Mouse (Mus musculus) MEL (cell line): ENCODE results near the gene Iqgap3. TPM values are rescaled to one million over a fixed set of nuclear protein-coding genes. Genes with fewer than 3 reads are reported as not detected.

ENCODE experiments used
- DNase-seq: peaks from one replicate; pipeline ENCODE4 v3.0.0; 2011; ENCODE audit warnings: low read depth, low spot score
- H3K27ac ChIP-seq: 2 replicates; pipeline ENCODE4 v1.5.1; 2012; ENCODE audit warnings: low read depth, mild to moderate bottlenecking, control low read depth, low read length, moderate library complexity; ENCODE audit not compliant: control insufficient read depth
- H3K27me3 ChIP-seq, 2 experiments: fragments of 150-350 bp in 1 of 2; sonication (generic) in 1 of 2; 2 replicates each; pipeline ENCODE4 v1.6.1; 2012; ENCODE audit warnings: low read length in 2 of 2, mild to moderate bottlenecking in 2 of 2, improper control_type of control experiment in 1 of 2, moderate library complexity in 1 of 2; ENCODE audit not compliant: insufficient read depth in 2 of 2, control insufficient read depth in 1 of 2
- H3K36me3 ChIP-seq, 2 experiments: 2 replicates each; pipeline ENCODE4 v1.6.1; 2012 to 2014; ENCODE audit warnings: low read length in 2 of 2, improper control_type of control experiment in 1 of 2, inconsistent platforms in 1 of 2, mild to moderate bottlenecking in 1 of 2; ENCODE audit not compliant: insufficient read depth in 2 of 2, control insufficient read depth in 1 of 2
- H3K4me1 ChIP-seq, 2 experiments: fragments of 150-350 bp in 1 of 2; sonication (generic) in 1 of 2; 2 replicates each; pipeline ENCODE4 v1.6.1; 2012; ENCODE audit warnings: low read length in 2 of 2, improper control_type of control experiment in 1 of 2, mild to moderate bottlenecking in 1 of 2; ENCODE audit not compliant: insufficient read depth in 2 of 2, control insufficient read depth in 1 of 2
- H3K4me3 ChIP-seq, 2 experiments: fragments of 150-350 bp in 1 of 2; sonication (generic) in 1 of 2; 2 replicates each; pipeline ENCODE4 v1.5.1; 2012; ENCODE audit warnings: low read depth in 2 of 2, low read length in 2 of 2, mild to moderate bottlenecking in 2 of 2, moderate library complexity in 2 of 2, control low read depth in 1 of 2, improper control_type of control experiment in 1 of 2; ENCODE audit not compliant: control insufficient read depth in 1 of 2, insufficient read depth in 1 of 2
- H3K79me2 ChIP-seq: 2 replicates; pipeline ENCODE4 v1.6.1; 2012; ENCODE audit warnings: mild to moderate bottlenecking, low read length, moderate library complexity; ENCODE audit not compliant: control insufficient read depth, poor library complexity, insufficient read depth
- H3K9ac ChIP-seq: 2 replicates; pipeline ENCODE4 v1.6.1; 2012; ENCODE audit warnings: low read depth, mild to moderate bottlenecking, control low read depth, low read length, moderate library complexity; ENCODE audit not compliant: control insufficient read depth, poor library complexity, severe bottlenecking
- H3K9me3 ChIP-seq: fragments of 150-350 bp; sonication (generic); replicated peaks from 2 replicates; pipeline ENCODE4 v1.6.1; 2012; ENCODE audit warnings: mild to moderate bottlenecking, low read length, improper control_type of control experiment, moderate library complexity; ENCODE audit not compliant: insufficient read depth
- BHLHE40 ChIP-seq: IDR thresholded peaks from 2 replicates; pipeline ENCODE4 v1.6.1; 2012; ENCODE audit warnings: low read depth, mild to moderate bottlenecking, inconsistent platforms, low read length, improper control_type of control experiment, borderline replicate concordance
- CHD1 ChIP-seq: IDR thresholded peaks from 2 replicates; pipeline ENCODE4 v1.6.1; 2012; ENCODE audit warnings: low read depth, mild to moderate bottlenecking, inconsistent platforms, low read length, improper control_type of control experiment
- CHD2 ChIP-seq: IDR thresholded peaks from 2 replicates; pipeline ENCODE4 v1.6.1; 2011; ENCODE audit warnings: low read length, improper control_type of control experiment
- CTCF ChIP-seq, 3 experiments: IDR thresholded peaks in 2 of 3; conservative IDR thresholded peaks in 1 of 3; 2 replicates each; pipeline ENCODE4 v1.5.1; 2011 to 2012; ENCODE audit warnings: low read length in 3 of 3, low read depth in 2 of 3, mild to moderate bottlenecking in 2 of 3, improper control_type of control experiment in 1 of 3, inconsistent platforms in 1 of 3, mixed read lengths in 1 of 3, moderate library complexity in 1 of 3; ENCODE audit not compliant: control insufficient read depth in 1 of 3, insufficient read depth in 1 of 3, poor library complexity in 1 of 3, severe bottlenecking in 1 of 3
- E2F4 ChIP-seq: IDR thresholded peaks from 2 replicates; pipeline ENCODE4 v1.6.1; 2011; ENCODE audit warnings: low read depth, low read length, improper control_type of control experiment, borderline replicate concordance
- ELF1 ChIP-seq: IDR thresholded peaks from 2 replicates; pipeline ENCODE4 v1.6.1; 2014; ENCODE audit warnings: low read depth, mild to moderate bottlenecking, inconsistent platforms, low read length, improper control_type of control experiment, moderate library complexity
- EP300 ChIP-seq, 2 experiments: IDR thresholded peaks; 2 replicates each; pipeline ENCODE4 v1.6.1; 2011; ENCODE audit warnings: improper control_type of control experiment in 2 of 2, low read length in 2 of 2, low read depth in 1 of 2, mild to moderate bottlenecking in 1 of 2
- ETS1 ChIP-seq: IDR thresholded peaks from 2 replicates; pipeline ENCODE4 v1.6.1; 2012; ENCODE audit warnings: low read depth, mild to moderate bottlenecking, inconsistent platforms, low read length, improper control_type of control experiment, moderate library complexity
- GABPA ChIP-seq: IDR thresholded peaks from 2 replicates; pipeline ENCODE4 v1.6.1; 2012; ENCODE audit warnings: low read depth, mild to moderate bottlenecking, inconsistent platforms, low read length, improper control_type of control experiment, moderate library complexity
- GATA1 ChIP-seq: IDR thresholded peaks from 2 replicates; pipeline ENCODE4 v1.6.1; 2011; ENCODE audit warnings: low read depth, low read length, improper control_type of control experiment
- HCFC1 ChIP-seq: IDR thresholded peaks from 2 replicates; pipeline ENCODE4 v1.6.1; 2012; ENCODE audit warnings: low read depth, mild to moderate bottlenecking, inconsistent platforms, low read length, improper control_type of control experiment, moderate library complexity
- KAT2A ChIP-seq: conservative IDR thresholded peaks from 2 replicates; pipeline ENCODE4 v1.6.1; 2012; ENCODE audit warnings: low read depth, low read length, improper control_type of control experiment, inconsistent platforms
- MAFK ChIP-seq: IDR thresholded peaks from 2 replicates; pipeline ENCODE4 v1.6.1; 2011; ENCODE audit warnings: low read depth, mild to moderate bottlenecking, low read length, improper control_type of control experiment, borderline replicate concordance
- MAX ChIP-seq: IDR thresholded peaks from 2 replicates; pipeline ENCODE4 v1.6.1; 2011; ENCODE audit warnings: low read length, improper control_type of control experiment
- MAZ ChIP-seq: IDR thresholded peaks from 2 replicates; pipeline ENCODE4 v1.6.1; 2012; ENCODE audit warnings: low read depth, mild to moderate bottlenecking, inconsistent platforms, low read length, improper control_type of control experiment
- MEF2A ChIP-seq: IDR thresholded peaks from 2 replicates; pipeline ENCODE4 v1.6.1; 2014; ENCODE audit warnings: low read depth, mild to moderate bottlenecking, inconsistent platforms, low read length, improper control_type of control experiment; ENCODE audit not compliant: poor library complexity, insufficient replicate concordance, severe bottlenecking; ENCODE audit errors: extremely low read depth
- MXI1 ChIP-seq: IDR thresholded peaks from 2 replicates; pipeline ENCODE4 v1.6.1; 2011; ENCODE audit warnings: mild to moderate bottlenecking, low read depth, low read length, improper control_type of control experiment
- MYC ChIP-seq: IDR thresholded peaks from 2 replicates; pipeline ENCODE4 v1.6.1; 2011; ENCODE audit warnings: low read depth, mild to moderate bottlenecking, low read length, improper control_type of control experiment, moderate library complexity
- NELFE ChIP-seq: IDR thresholded peaks from 2 replicates; pipeline ENCODE4 v1.6.1; 2011; ENCODE audit warnings: low read depth, low read length, improper control_type of control experiment
- NRF1 ChIP-seq: IDR thresholded peaks from 2 replicates; pipeline ENCODE4 v1.6.1; 2014; ENCODE audit warnings: low read depth, mild to moderate bottlenecking, inconsistent platforms, low read length, improper control_type of control experiment, moderate library complexity; ENCODE audit not compliant: poor library complexity, insufficient read depth, severe bottlenecking
- POLR2A ChIP-seq, 2 experiments: IDR thresholded peaks; 2 replicates each; pipeline ENCODE4 v1.6.1; 2011 to 2012; ENCODE audit warnings: low read length in 2 of 2, mild to moderate bottlenecking in 2 of 2, control low read depth in 1 of 2, improper control_type of control experiment in 1 of 2, low read depth in 1 of 2, moderate library complexity in 1 of 2; ENCODE audit not compliant: control insufficient read depth in 1 of 2, insufficient read depth in 1 of 2, poor library complexity in 1 of 2
- POLR2AphosphoS2 ChIP-seq: IDR thresholded peaks from 2 replicates; pipeline ENCODE4 v1.6.1; 2011; ENCODE audit warnings: low read length, improper control_type of control experiment
- POLR2AphosphoS5 ChIP-seq: IDR thresholded peaks from 2 replicates; pipeline ENCODE4 v1.6.1; 2012; ENCODE audit warnings: low read depth, borderline replicate concordance, mild to moderate bottlenecking, inconsistent platforms, low read length, moderate library complexity, mixed read lengths
- RAD21 ChIP-seq: IDR thresholded peaks from 2 replicates; pipeline ENCODE4 v1.6.1; 2011; ENCODE audit warnings: mild to moderate bottlenecking, low read depth, low read length, improper control_type of control experiment
- RCOR1 ChIP-seq: IDR thresholded peaks from 2 replicates; pipeline ENCODE4 v1.6.1; 2012; ENCODE audit warnings: low read depth, mild to moderate bottlenecking, inconsistent platforms, low read length, improper control_type of control experiment
- SIN3A ChIP-seq: IDR thresholded peaks from 2 replicates; pipeline ENCODE4 v1.6.1; 2012; ENCODE audit warnings: low read length, improper control_type of control experiment, inconsistent platforms
- SMC3 ChIP-seq: IDR thresholded peaks from 2 replicates; pipeline ENCODE4 v1.6.1; 2011; ENCODE audit warnings: low read depth, low read length, improper control_type of control experiment
- TAL1 ChIP-seq: IDR thresholded peaks from 2 replicates; pipeline ENCODE4 v1.6.1; 2012; ENCODE audit warnings: mild to moderate bottlenecking, inconsistent platforms, low read length, moderate library complexity, mixed read lengths
- TBP ChIP-seq: IDR thresholded peaks from 2 replicates; pipeline ENCODE4 v1.8.0; 2011; ENCODE audit warnings: low read depth, low read length, improper control_type of control experiment
- TCF12 ChIP-seq: IDR thresholded peaks from 2 replicates; pipeline ENCODE4 v1.6.1; 2014; ENCODE audit warnings: low read depth, mild to moderate bottlenecking, inconsistent platforms, low read length, improper control_type of control experiment, moderate library complexity
- USF2 ChIP-seq, 2 experiments: IDR thresholded peaks; 2 replicates each; pipeline ENCODE4 v1.6.1; 2011 to 2012; ENCODE audit warnings: improper control_type of control experiment in 2 of 2, low read length in 2 of 2, borderline replicate concordance in 1 of 2, inconsistent platforms in 1 of 2, low read depth in 1 of 2, mild to moderate bottlenecking in 1 of 2; ENCODE audit not compliant: insufficient read depth in 1 of 2
- ZC3H11A ChIP-seq: IDR thresholded peaks from 2 replicates; pipeline ENCODE4 v1.6.1; 2012; ENCODE audit warnings: low read depth, mild to moderate bottlenecking, inconsistent platforms, low read length, improper control_type of control experiment
- ZKSCAN1 ChIP-seq: IDR thresholded peaks from 2 replicates; pipeline ENCODE4 v1.6.1; 2012; ENCODE audit warnings: low read depth, mild to moderate bottlenecking, inconsistent platforms, low read length, improper control_type of control experiment, moderate library complexity
- ZMIZ1 ChIP-seq: IDR thresholded peaks from 2 replicates; pipeline ENCODE4 v1.6.1; 2012; ENCODE audit warnings: low read depth, mild to moderate bottlenecking, inconsistent platforms, low read length, improper control_type of control experiment, moderate library complexity
- ZNF384 ChIP-seq: IDR thresholded peaks from 2 replicates; pipeline ENCODE4 v1.6.1; 2012; ENCODE audit warnings: low read depth, mild to moderate bottlenecking, inconsistent platforms, low read length, improper control_type of control experiment
- polyA plus RNA-seq, 2 experiments: library from polyadenylated mRNA; stranded (reverse) in 1 of 2; unstranded in 1 of 2; fragments of >175 nt in 1 of 2; fragments of >200 nt in 1 of 2; gene quantifications; 2 replicates each; pipeline versions ENCODE4 v1.2.1 to v1.2.4; 2012; ENCODE audit warnings: low replicate concordance in 2 of 2, low read depth in 1 of 2; ENCODE audit not compliant: insufficient read length in 2 of 2, insufficient read depth in 1 of 2, missing spikeins in 1 of 2
- total RNA-seq: library from RNA; depleted of rRNA; stranded (reverse); fragments of 300-350 nt; gene quantifications from 2 replicates; pipeline ENCODE4 v1.2.3, GENCODE M21; 2012

Iqgap3 gene
- total and polyA plus RNA-seq, 3 experiments, result 21.1 to 42.5 TPM; not detected in 1

DNA sequence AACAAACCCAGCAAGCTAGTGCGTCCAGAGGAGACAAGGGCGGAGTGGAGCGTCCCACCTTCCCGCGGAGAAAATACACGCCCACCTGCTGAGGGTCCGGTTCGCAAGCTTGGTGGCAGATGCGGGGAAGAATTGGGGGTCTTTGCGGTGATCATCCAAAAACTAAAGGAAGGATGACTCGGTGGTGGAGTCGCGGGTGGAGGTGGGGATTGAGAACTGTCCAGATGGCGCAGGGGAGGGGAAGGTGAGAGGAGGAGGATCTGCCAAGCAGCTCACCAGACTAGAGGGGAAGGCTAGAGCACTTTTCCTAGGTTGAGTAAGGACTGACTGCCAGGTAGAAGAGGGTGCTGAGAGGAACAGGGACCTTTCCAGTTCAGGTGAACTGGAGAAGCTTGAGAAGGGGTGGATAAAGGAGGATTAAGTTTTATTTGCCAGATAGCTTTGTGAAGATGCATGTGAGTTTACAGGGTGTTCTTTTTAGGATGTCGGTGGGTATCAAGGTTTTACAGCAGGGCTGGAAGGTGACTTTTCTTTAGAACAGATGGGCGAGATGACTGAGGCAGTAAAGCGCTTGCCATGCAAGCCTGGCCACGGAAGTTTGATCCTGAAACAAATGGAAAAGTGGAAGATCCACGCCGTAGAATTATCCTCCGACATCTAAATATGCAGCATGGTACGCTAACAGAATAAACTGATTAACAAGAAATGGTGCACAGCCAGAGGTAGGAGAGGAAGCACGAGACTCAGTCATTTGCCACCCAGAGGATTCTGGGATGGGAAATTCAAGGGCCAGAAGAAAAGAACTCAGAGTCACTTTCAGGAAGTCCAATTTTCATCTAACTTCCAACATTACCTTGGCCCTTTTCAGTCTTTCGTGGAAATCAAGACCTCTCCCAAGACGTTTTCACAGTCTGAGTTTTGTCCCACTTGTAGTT lies 57.7 kb downstream of the Iqgap3 start:
- H3K4me1 ChIP-seq, result peaks cover 16 to 34% of the 10 kb centered on the region in 2 experiments
- no peaks in the 10 kb centered on the region for H3K27me3 ChIP-seq
- peak; percentile 68 for DNase-seq
- H3K27ac ChIP-seq, result peak overlapping the region; percentile 97
- peaks cover 0 to 21% of the 10 kb centered on the region in 2 experiments; a peak in 2 of 4 replicates for H3K36me3 ChIP-seq
- no peaks in the 10 kb centered on the region for H3K9me3 ChIP-seq
- peaks cover 31% of the 10 kb centered on the region for H3K79me2 ChIP-seq
- H3K4me3 ChIP-seq, result peak overlapping the region; percentile 62 to 77
- peak overlapping the region; percentile 77 for H3K9ac ChIP-seq
- TF ChIP-seq EP300 (IDR thresholded peaks at IDR 0.05; ENCODE audit: low read depth in 1 of 2, low read length in 2 of 2), result peak in 1 of 2 experiments; percentile 10; a peak in 1 of 4 replicates
- TF ChIP-seq ZKSCAN1, result no peak
- TF ChIP-seq ZMIZ1, result no peak
- TF ChIP-seq CTCF (IDR thresholded peaks at IDR 0.05 in 2 of 3, conservative IDR thresholded peaks at IDR 0.05 in 1 of 3; ENCODE audit: control insufficient read depth in 1 of 3, insufficient read depth in 1 of 3, low read depth in 2 of 3, low read length in 3 of 3, poor library complexity in 1 of 3, severe bottlenecking in 1 of 3), result no peak
- TF ChIP-seq MAZ, result no peak
- no peak for TF ChIP-seq RAD21
- TF ChIP-seq ZC3H11A, result no peak
- no peak for TF ChIP-seq GATA1
- TF ChIP-seq E2F4, result no peak
- no peak; the same call in 1 of the 2 replicates for TF ChIP-seq CHD1
- TF ChIP-seq ETS1, result peak; percentile 31
- no peak for TF ChIP-seq SMC3
- no peak for TF ChIP-seq USF2 (IDR thresholded peaks at IDR 0.05; ENCODE audit: borderline replicate concordance in 1 of 2, insufficient read depth in 1 of 2, low read depth in 1 of 2, low read length in 2 of 2)
- no peak for TF ChIP-seq POLR2AphosphoS2
- peak; percentile 62; the same call in 1 of the 2 replicates for TF ChIP-seq ELF1
- TF ChIP-seq KAT2A, result no peak
- TF ChIP-seq MYC, result no peak
- TF ChIP-seq TAL1, result no peak
- TF ChIP-seq MAX, result no peak; the same call in 1 of the 2 replicates
- no peak for TF ChIP-seq RCOR1
- no peak for TF ChIP-seq NRF1
- peak; percentile 45; the same call in 1 of the 2 replicates for TF ChIP-seq TBP
- TF ChIP-seq CHD2, result no peak
- peak; percentile 80 for TF ChIP-seq BHLHE40
- TF ChIP-seq ZNF384, result no peak
- TF ChIP-seq MAFK, result no peak
- no peak; the same call in 1 of the 2 replicates for TF ChIP-seq MXI1
- peak; percentile 50; the same call in 1 of the 2 replicates for TF ChIP-seq HCFC1
- TF ChIP-seq GABPA, result no peak
- TF ChIP-seq NELFE, result no peak
- TF ChIP-seq POLR2AphosphoS5, result no peak
- no peak for TF ChIP-seq POLR2A (IDR thresholded peaks at IDR 0.05; ENCODE audit: control insufficient read depth in 1 of 2, insufficient read depth in 1 of 2, low read depth in 1 of 2, low read length in 2 of 2, poor library complexity in 1 of 2)
- no peak for TF ChIP-seq MEF2A
- no peak for TF ChIP-seq SIN3A
- TF ChIP-seq TCF12, result no peak
